Mouse (Mus musculus): ENCODE data around the gene Ppp1r14a.

DNA sequence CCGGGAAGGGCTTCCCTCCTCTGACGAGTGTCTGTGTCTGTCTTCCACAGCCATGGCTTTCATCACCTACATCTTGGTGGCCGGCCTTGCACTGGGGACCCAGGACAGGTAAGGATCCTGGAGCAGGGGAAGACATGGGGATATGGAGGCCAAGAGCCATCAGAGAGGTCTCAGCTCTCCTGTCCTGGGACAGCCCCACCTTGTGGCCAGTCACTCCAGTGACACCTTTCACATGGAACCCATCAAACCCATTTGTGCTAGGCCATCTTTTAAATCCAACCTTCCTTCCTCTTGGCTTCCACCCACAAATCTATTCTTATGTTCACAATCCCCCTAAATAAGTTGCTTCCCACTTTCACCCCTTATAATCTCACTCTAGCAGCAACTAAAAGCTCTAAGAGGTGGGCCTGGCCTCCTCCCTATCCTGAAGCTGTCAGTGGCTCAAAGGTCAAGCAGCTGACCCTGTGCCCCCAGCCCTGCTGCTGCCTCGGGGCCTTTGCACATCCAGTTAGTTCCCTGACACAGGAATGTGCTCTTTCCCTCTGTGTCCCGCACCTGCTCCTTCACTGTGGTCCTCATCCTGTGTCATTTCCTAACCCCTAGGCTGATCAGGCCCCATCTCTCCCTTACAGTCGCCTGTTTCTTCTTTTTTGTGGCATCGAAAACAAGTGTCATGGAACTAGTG is 44.2 kb upstream of the Ppp1r14a start:
- TF ChIP-seq CTCF (IDR thresholded peaks at IDR 0.05; ENCODE audit: low read depth) (peak; percentile 73), EP300 (IDR thresholded peaks at IDR 0.05; ENCODE audit: low read depth) (no peak)

All from liver, postnatal 0 days (tissue).